Mouse (Mus musculus) hindbrain, embryonic 15.5 days (tissue): ENCODE data around the gene Zfp62. TPM values are rescaled to one million over a fixed set of nuclear protein-coding genes. Genes with fewer than 3 reads are reported as not detected.

ENCODE experiments used
- ATAC-seq: fragments of 200-750 bp; cut with Nextera tagmentation; 2 replicates; pipeline ENCODE4 v1.8.0; 2017; ENCODE audit warnings: low read depth, moderate number of reproducible peaks, moderate TSS enrichment; ENCODE audit not compliant: low FRiP score
- H3K27ac ChIP-seq: fragments of 300-500 bp; sonication (generic); replicated peaks from 2 replicates; pipeline ENCODE4 v1.5.1; 2015; ENCODE audit warnings: mild to moderate bottlenecking, inconsistent platforms
- H3K27me3 ChIP-seq: fragments of 300-500 bp; sonication (generic); 2 replicates; pipeline ENCODE4 v1.6.1; 2015; ENCODE audit warnings: control low read depth, inconsistent platforms
- H3K36me3 ChIP-seq: fragments of 300-500 bp; sonication (generic); 2 replicates; pipeline ENCODE4 v1.6.1; 2015; ENCODE audit warnings: control low read depth, inconsistent platforms
- H3K4me1 ChIP-seq: fragments of 300-500 bp; sonication (generic); replicated peaks from 2 replicates; pipeline ENCODE4 v1.6.1; 2015; ENCODE audit warnings: control low read depth, inconsistent platforms
- H3K4me2 ChIP-seq: fragments of 300-500 bp; sonication (generic); 2 replicates; pipeline ENCODE4 v1.6.1; 2015; ENCODE audit warnings: moderate library complexity, mild to moderate bottlenecking, inconsistent platforms
- H3K4me3 ChIP-seq: fragments of 300-500 bp; sonication (generic); 2 replicates; pipeline ENCODE4 v1.5.1; 2015; ENCODE audit warnings: mild to moderate bottlenecking, inconsistent platforms
- H3K9ac ChIP-seq: fragments of 300-500 bp; sonication (generic); 2 replicates; pipeline ENCODE4 v1.6.1; 2015; ENCODE audit warnings: inconsistent platforms
- H3K9me3 ChIP-seq: fragments of 300-500 bp; sonication (generic); 2 replicates; pipeline ENCODE4 v1.6.1; 2016; ENCODE audit warnings: control low read depth, inconsistent platforms
- WGBS: fragments of 180-500 bp; shearing (Covaris S2); methylation state at CpG from one replicate; pipeline ENCODE4 v1.1.7; 2015; 5-methylcytosine and 5-hydroxymethylcytosine counted together
- polyA plus RNA-seq: library from polyadenylated mRNA; unstranded; fragments of >200 nt; fragmentation: Nextera tagmentation; extraction: Ambion mirVana; gene quantifications from 2 replicates; pipeline ENCODE4 v1.2.1, GENCODE M21; 2015

Zfp62 gene
- polyA plus RNA-seq, 1 experiment from 2014 or later, result 38.0 TPM

GRCm38 (mm10) chr11:49213505-49213904, 10.4 kb downstream of the Zfp62 start:
- H3K4me3 ChIP-seq, result no peak overlapping the region
- WGBS, result 98% methylated on average over 1 of the region's 1 CpGs
- H3K27me3 ChIP-seq, result no peaks in the 10 kb centered on the region
- no peak for ATAC-seq
- H3K27ac ChIP-seq, result no peak overlapping the region
- no peak overlapping the region for H3K9ac ChIP-seq
- no peaks in the 10 kb centered on the region for H3K9me3 ChIP-seq
- H3K4me1 ChIP-seq, result no peaks in the 10 kb centered on the region
- peaks cover 39% of the 10 kb centered on the region for H3K36me3 ChIP-seq
- no peak overlapping the region for H3K4me2 ChIP-seq

DNA sequence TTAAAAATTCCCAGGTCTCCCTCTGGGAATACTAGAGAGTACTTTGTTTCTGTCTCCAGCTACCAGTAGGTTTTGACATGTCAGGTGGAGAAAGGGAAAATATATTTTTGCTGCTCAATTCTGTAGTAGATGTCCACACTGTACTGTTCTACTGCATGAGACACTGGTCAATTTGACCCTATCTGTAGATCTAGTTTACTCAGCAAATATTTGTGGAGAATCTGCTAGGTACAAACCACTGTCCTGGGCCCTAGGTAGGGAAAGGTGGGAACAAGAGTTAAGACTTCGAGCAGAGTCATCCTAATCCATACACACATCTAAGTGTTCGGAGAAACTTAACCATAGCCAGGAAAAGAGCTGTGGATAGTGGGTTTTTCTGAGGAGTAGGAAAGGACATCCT, 16.2 kb downstream of the Zfp62 start:
- H3K4me1 ChIP-seq, result no peaks in the 10 kb centered on the region
- 94% methylated on average over 2 of the region's 2 CpGs for WGBS
- H3K9ac ChIP-seq, result no peak overlapping the region
- no peaks in the 10 kb centered on the region for H3K9me3 ChIP-seq
- H3K4me3 ChIP-seq, result no peak overlapping the region
- H3K27me3 ChIP-seq, result no peaks in the 10 kb centered on the region
- H3K4me2 ChIP-seq, result no peak overlapping the region
- no peak overlapping the region for H3K27ac ChIP-seq
- peaks cover 37% of the 10 kb centered on the region for H3K36me3 ChIP-seq
- no peak for ATAC-seq

DNA sequence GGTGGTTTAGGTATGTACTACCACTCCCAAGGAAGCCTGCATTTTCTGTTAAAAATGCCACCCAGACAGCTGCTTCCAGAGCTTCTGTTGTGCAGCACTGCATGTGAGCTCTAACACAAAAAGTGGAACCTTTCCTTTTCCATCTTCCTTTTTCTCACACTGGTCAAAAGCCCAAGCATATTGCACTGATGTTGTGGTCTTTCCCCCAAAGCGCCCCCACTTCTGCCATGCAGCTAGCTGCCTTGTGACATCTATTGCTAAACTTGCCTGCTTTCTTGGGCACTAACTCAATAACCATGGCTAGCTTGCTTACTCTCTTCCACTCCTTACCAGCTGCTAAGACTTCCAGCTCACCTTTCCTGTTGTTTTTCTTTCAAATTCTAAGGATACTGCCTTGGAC, 21.4 kb downstream of the Zfp62 start:
- 83% methylated on average over 1 of the region's 1 CpGs for WGBS
- Histone ChIP-seq H3K36me3 (no peaks in the 10 kb centered on the region), H3K4me1 (no peaks in the 10 kb centered on the region), H3K9me3 (no peaks in the 10 kb centered on the region), H3K27ac (no peak overlapping the region), H3K4me2 (no peak overlapping the region), H3K27me3 (no peaks in the 10 kb centered on the region), H3K4me3 (no peak overlapping the region), H3K9ac (no peak overlapping the region)
- no peak for ATAC-seq

GRCm38 (mm10) chr11:49232781-49233180, 29.7 kb downstream of the Zfp62 start:
- WGBS, result 77% methylated on average over 3 of the region's 3 CpGs
- Histone ChIP-seq H3K27ac (no peak overlapping the region), H3K4me2 (no peak overlapping the region), H3K27me3 (no peaks in the 10 kb centered on the region), H3K9me3 (no peaks in the 10 kb centered on the region), H3K36me3 (no peaks in the 10 kb centered on the region), H3K4me3 (no peak overlapping the region), H3K4me1 (no peaks in the 10 kb centered on the region), H3K9ac (no peak overlapping the region)
- no peak for ATAC-seq

GRCm38 (mm10) chr11:49235459-49236207, 32.5 kb downstream of the Zfp62 start:
- ATAC-seq, result no peak
- Histone ChIP-seq H3K4me1 (no peaks in the 10 kb centered on the region), H3K9me3 (no peaks in the 10 kb centered on the region), H3K36me3 (no peaks in the 10 kb centered on the region), H3K27ac (no peak overlapping the region), H3K4me2 (no peak overlapping the region), H3K27me3 (no peaks in the 10 kb centered on the region), H3K9ac (no peak overlapping the region), H3K4me3 (no peak overlapping the region)
- 73% methylated on average over 3 of the region's 3 CpGs for WGBS

GRCm38 (mm10) chr11:49236891-49237290, 33.8 kb downstream of the Zfp62 start:
- Histone ChIP-seq H3K36me3 (no peaks in the 10 kb centered on the region), H3K4me1 (no peaks in the 10 kb centered on the region), H3K27ac (no peak overlapping the region), H3K4me3 (no peak overlapping the region), H3K4me2 (no peak overlapping the region), H3K9ac (no peak overlapping the region), H3K9me3 (no peaks in the 10 kb centered on the region), H3K27me3 (no peaks in the 10 kb centered on the region)
- ATAC-seq, result no peak
- 60% methylated on average over 1 of the region's 1 CpGs for WGBS

DNA sequence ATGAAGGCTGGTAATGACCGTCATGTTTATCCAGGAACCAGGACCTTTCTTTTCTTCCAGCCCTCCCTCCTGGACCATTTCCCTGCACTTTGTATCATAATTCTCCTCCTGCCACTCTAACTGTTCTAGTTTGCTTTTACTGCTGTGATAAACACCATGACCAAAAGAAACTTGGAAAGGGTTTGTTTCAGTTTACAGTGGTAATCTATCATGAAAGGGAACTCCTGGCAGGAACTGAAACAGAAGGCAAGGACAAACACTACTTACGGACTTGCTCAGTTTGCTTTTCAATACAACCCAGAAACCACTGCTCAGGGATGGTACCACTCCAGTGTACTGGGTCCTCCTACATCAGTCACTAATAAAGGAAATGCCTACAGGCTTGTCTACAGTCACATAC, 34.4 kb downstream of the Zfp62 start:
- Histone ChIP-seq H3K27ac (no peak overlapping the region), H3K27me3 (no peaks in the 10 kb centered on the region), H3K4me3 (no peak overlapping the region), H3K4me2 (no peak overlapping the region), H3K36me3 (no peaks in the 10 kb centered on the region), H3K9me3 (no peaks in the 10 kb centered on the region), H3K9ac (no peak overlapping the region), H3K4me1 (no peaks in the 10 kb centered on the region)
- 86% methylated on average over 2 of the region's 2 CpGs for WGBS
- no peak for ATAC-seq

- ATAC-seq, result no peak
- no peaks in the 10 kb centered on the region for H3K9me3 ChIP-seq
- H3K36me3 ChIP-seq, result no peaks in the 10 kb centered on the region
- no peak overlapping the region for H3K9ac ChIP-seq
- H3K4me1 ChIP-seq, result peaks cover 16% of the 10 kb centered on the region
- WGBS, result 94% methylated on average over 1 of the region's 1 CpGs
- H3K4me2 ChIP-seq, result no peak overlapping the region
- H3K4me3 ChIP-seq, result no peak overlapping the region
- H3K27me3 ChIP-seq, result no peaks in the 10 kb centered on the region
- H3K27ac ChIP-seq, result no peak overlapping the region
Observed at GRCm38 (mm10) chr11:49240310-49240709, 37.2 kb downstream of the Zfp62 start.

DNA sequence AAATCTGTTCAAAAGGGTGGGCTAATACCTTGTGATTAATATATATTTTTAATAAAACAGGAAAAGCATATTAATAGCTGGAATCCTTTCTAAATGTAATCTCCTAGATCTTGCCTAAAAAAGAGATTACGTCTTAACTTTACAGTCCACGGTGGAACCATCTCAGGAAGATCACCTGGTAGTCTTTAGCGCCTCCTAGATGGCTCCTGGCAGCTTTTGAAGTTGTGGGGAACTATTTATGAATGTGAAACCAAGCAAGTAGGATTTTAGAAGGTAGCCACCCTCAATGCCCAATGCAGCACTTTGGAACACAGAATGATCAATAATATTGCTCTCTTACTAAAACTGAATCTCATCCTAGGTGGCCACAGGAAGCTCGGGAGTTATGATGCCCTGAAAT, 37.8 kb downstream of the Zfp62 start:
- Histone ChIP-seq H3K9me3 (no peaks in the 10 kb centered on the region), H3K4me2 (no peak overlapping the region), H3K36me3 (no peaks in the 10 kb centered on the region), H3K9ac (no peak overlapping the region), H3K4me3 (no peak overlapping the region), H3K4me1 (peaks cover 22% of the 10 kb centered on the region), H3K27ac (no peak overlapping the region), H3K27me3 (no peaks in the 10 kb centered on the region)
- WGBS, result 83% methylated on average over 4 of the region's 4 CpGs
- ATAC-seq, result no peak

- Histone ChIP-seq H3K27ac (no peak overlapping the region), H3K9me3 (no peaks in the 10 kb centered on the region), H3K4me3 (no peak overlapping the region), H3K4me2 (no peak overlapping the region), H3K4me1 (peaks cover 28% of the 10 kb centered on the region), H3K36me3 (no peaks in the 10 kb centered on the region), H3K27me3 (no peaks in the 10 kb centered on the region), H3K9ac (no peak overlapping the region)
- ATAC-seq, result no peak
- 67% methylated on average over 1 of the region's 1 CpGs for WGBS
Observed at GRCm38 (mm10) chr11:49241471-49241870, 38.4 kb downstream of the Zfp62 start.

DNA sequence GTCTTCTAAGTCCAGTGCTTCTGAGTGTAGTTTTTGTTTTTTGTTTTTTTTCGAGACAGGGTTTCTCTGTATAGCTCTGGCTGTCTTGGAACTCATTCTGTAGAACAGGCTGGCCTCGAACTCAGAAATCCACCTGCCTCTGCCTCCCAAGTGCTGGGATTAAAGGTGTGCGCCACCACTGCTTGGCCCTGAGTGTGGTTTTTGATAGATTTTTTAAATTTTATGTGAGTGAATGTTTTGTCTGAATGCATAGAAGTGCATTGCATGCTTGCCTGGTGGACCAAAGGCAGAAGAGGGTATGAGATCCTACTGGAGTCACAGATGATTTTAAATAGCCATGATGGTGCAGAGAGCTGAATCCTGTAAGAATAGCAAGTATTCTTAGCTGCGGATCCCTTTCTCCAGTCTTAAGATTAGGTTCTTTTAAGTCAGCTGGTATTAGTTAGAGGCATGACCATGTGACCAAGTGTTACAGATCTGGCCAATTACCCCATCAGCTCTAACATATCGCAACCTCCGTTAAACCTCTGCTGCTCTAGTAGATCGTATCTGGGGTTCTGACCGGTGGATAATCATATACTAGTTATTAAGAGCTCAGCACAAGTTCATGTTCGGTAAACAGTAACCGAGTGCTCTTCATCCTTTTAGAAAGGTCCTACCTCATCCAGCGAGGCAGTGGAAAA, 40.0 kb downstream of the Zfp62 start:
- Histone ChIP-seq H3K9ac (peak overlapping the region; percentile 75), H3K9me3 (no peaks in the 10 kb centered on the region), H3K36me3 (no peaks in the 10 kb centered on the region), H3K27me3 (no peaks in the 10 kb centered on the region), H3K4me2 (peak overlapping the region; percentile 58), H3K27ac (peak overlapping the region; percentile 94), H3K4me3 (peak overlapping the region; percentile 79), H3K4me1 (peaks cover 38% of the 10 kb centered on the region)
- ATAC-seq, result peak; percentile 4; the same call in 1 of the 2 replicates
- WGBS, result 22% methylated on average over 11 of the region's 11 CpGs

GRCm38 (mm10) chr11:49243727-49244594, 40.9 kb downstream of the Zfp62 start, which contains the start of gene Mgat1:
Gene Mgat1 (plus strand): TSS chr11:49244191.
- peak within 1 kb of the TSS; percentile 79 for H3K4me3 ChIP-seq
- peak within 1 kb of the TSS; percentile 94 for H3K27ac ChIP-seq
- H3K9me3 ChIP-seq, result no peaks in the 10 kb centered on the region
- H3K4me2 ChIP-seq, result peak within 1 kb of the TSS; percentile 58
- H3K4me1 ChIP-seq, result peaks cover 42% of the 10 kb centered on the region
- H3K36me3 ChIP-seq, result no peaks in the 10 kb centered on the region
- no peaks in the 10 kb centered on the region for H3K27me3 ChIP-seq
- peak; percentile 98 for ATAC-seq
- WGBS, result under 1% methylated on average over 55 of the region's 60 CpGs
- H3K9ac ChIP-seq, result peak within 1 kb of the TSS; percentile 75
